Mouse (Mus musculus) ES-E14 (cell line): ENCODE measurements around the gene Abcc6.

Source experiments
- CHD2 ChIP-seq: IDR thresholded peaks from 2 replicates; pipeline ENCODE4 v1.6.1; 2014; ENCODE audit warnings: mild to moderate bottlenecking, low read depth, low read length, inconsistent platforms
- HCFC1 ChIP-seq: IDR thresholded peaks from 2 replicates; pipeline ENCODE4 v1.6.1; 2012; ENCODE audit warnings: low read length, inconsistent platforms, borderline replicate concordance; ENCODE audit not compliant: insufficient read depth
- MAFK ChIP-seq: IDR thresholded peaks from 2 replicates; pipeline ENCODE4 v1.6.1; 2014; ENCODE audit warnings: mild to moderate bottlenecking, low read depth, low read length, inconsistent platforms; ENCODE audit not compliant: insufficient read depth
- ZC3H11A ChIP-seq: IDR thresholded peaks from 2 replicates; pipeline ENCODE4 v1.6.1; 2012; ENCODE audit warnings: low read depth, mild to moderate bottlenecking, inconsistent platforms, low read length, borderline replicate concordance
- ZNF384 ChIP-seq: IDR thresholded peaks from 2 replicates; pipeline ENCODE4 v1.6.1; 2012; ENCODE audit warnings: low read depth, low read length, inconsistent platforms

DNA sequence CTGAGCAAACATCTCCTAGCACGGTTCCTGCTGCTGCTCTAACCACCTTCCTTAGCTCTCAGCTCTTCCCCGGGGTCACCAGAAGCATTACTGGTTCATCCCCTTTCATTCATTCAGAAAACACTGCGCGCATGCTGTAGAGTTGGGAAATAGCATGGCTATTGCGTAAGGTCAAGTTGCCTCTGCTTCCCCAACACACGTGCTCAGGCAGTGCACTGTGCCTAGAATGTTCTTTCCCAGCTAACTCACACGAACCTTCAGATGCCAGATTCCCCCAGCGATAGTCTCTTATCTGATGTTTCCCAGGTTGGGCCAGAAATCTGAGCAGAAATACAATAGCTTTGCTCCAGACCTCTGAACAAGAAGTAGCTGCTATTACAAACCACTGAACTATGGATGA is 37.6 kb downstream of the Abcc6 start:
- TF ChIP-seq MAFK (no peak), CHD2 (no peak), ZNF384 (no peak), HCFC1 (no peak), ZC3H11A (no peak)
